Mouse (Mus musculus) kidney, postnatal 4 days (tissue): ENCODE measurements around the gene Galnt6.
"Not testable (repeated sequence)": the region's sequence is repeated elsewhere in the genome, so short reads cannot be mapped to it uniquely, and the experiment has no call there.

Experiments used
- DNase-seq, 2 experiments: peaks; one replicate each; pipeline ENCODE4 v3.0.0; 2021; ENCODE audit warnings: mixed read lengths in 2 of 2

The Galnt6 gene

DNA sequence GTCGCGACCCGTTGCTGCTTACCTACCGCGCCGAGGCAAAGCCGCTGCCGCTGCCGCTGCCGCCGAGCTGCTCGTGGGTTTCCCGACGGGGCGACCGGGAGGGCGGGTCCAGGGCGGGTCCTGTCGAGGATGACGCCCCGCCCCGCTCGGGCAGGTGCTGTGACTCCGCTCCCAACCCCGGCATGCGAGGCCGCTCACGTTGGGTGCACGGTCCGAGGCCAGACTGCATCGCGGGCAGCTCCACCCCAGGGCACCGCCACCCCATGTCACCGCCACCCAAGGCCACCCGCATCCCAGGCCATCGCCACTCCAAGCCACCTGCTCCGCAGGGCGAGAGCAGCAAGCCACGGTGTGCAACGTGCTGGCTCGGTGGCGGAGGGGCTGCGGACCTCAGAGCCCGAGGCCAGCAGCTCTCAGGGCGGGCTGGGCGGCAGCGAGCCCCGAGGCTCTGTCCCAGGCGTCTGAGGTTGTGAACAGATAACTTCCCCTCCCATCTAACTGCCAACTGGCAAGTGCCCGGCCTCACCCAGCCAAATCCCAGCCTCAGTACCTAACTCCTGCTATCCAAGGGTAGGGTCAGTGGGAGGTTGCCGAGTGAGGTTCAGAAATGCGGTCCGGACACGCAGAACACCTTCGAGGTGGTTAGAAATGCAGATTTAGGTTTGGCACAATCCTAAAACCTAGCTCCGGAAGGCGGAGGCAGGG, at the start of gene Galnt6:
Gene Galnt6, minus strand, starts transcription at position 96 of the 705 bp plus-strand sequence.
- DNase-seq = peak; percentile 44 to 58

DNA sequence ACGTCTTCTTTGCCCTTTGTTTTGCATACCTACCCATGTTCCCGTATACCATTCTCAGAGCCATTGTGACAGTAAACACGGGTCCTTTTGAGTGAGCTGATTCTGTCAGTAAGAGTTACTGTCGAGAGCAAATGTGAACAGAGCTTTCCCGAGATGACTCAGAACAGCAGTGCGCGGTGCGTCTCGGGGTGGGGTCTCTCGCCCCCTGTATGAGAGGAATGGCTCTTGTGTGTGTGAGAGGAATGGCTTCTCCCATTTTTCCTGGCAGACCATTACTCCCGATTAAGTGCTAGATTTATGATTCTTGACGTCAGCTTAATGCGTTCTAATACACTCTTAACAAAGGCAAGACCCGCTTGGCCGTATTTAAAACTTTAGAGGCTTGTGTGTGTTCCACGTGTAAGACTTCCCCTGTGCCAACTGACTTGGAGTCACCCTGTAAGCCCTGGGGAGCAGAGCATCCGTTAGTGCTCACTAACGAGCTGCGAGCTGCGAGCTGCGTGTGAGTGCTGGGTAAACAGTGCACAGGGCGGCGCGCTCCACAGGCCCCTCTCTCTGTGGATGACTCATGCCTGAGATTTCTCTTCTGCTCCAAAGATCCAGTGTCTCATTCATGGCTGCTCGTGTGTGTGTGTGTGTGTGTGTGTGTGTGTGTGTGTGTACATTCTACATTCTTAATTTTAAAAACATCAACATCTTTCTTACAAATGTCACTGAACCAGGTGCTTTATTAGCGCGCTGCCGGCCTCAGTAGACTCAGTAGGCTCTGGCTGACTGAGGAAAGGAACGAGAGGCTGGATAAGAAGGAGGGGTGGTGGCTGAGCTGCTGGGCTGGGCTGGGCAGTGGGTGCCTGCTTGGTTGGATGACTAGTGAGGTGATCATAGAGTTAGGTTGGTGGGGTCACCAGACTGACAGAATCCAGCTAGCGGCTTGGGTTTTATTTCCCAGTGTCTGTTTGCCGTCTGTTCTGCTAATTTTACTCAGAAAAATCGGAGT, 48.1 kb upstream of the Galnt6 start:
- peak; percentile 55 to 66 for DNase-seq

DNA sequence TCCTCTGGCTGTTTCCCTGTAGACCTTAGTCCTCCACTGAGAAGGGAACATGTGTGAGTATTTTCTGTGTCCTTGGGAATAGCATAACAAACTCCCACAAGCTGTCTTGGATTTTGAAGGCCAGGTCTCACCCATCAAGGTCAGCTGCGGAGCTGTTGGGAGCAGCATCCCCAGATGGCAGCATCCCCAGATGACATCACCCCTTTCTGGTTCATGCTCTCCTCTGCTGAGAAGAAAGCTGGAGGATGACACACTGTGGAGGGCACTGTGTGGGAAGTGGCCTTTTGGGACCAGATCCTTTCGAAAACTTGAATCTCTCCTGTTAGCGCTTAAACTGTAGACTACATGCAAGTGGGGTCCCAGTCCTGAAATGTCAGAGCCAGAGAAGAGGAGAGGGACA, 47.2 kb upstream of the Galnt6 start:
- DNase-seq = no peak

DNA sequence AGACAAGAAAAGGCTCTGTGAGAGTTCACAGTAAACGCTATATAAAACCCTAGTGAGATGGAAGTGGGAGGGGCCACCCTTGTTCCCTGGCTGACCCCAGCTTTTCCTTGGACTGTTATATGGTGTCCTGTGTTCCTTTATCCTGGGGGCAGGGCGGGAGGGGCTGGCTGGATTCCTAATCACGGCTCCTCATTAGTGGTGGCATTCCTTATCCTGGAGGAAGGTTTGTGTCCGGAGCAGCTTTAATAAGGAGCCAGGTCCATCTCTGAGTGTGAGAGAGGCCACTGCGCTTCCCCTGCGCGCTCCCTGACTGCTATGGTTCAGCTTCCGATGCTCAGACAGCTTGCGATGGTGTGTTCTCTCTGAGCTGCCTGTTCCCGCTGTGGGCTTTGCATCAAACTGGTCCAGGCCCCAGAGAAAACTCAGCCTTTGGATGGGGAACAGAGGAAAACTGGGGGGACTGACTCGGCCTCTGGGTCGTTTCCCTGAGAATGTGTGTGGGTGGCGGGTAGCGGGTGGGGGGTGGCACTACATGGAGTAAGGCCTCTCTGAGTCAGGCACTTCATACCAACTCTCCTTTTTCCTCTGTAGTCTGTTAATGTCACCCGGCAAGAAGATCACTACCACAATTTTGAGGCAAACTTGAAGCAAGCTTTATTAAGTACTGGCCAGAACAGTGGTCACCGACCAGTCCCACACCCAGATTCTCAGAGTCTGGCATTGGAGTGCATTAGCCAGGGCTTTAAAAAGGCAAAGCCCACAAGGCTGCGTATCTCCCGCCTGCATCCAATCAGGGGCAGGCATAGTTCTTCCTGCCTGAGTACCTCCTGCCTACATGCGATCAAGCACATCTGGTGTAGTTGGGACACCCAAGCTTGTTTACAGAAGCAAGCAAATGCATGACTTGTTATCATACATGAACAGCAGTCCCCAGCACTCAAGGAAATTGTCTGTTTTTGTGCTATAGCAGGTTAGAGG, 46.3 kb upstream of the Galnt6 start:
- no peak for DNase-seq

DNA sequence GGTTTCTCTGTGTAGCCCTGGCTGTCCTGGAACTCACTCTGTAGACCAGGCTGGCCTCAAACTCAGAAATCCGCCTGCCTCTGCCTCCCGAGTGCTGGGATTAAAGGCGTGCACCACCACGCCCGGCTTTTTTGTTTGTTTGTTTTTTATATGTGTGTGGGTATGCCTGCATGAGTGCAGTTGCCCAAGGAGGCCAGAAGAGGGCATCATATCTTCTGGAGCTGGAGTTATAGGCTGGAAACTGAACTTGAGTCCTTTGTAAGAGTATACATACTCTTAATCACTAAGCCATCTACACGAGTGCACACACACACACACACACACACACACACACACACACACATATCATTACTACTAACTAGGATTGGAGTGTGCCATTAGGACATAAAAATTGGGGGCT, 44.7 kb upstream of the Galnt6 start:
- not testable (repeated sequence) for DNase-seq

DNA sequence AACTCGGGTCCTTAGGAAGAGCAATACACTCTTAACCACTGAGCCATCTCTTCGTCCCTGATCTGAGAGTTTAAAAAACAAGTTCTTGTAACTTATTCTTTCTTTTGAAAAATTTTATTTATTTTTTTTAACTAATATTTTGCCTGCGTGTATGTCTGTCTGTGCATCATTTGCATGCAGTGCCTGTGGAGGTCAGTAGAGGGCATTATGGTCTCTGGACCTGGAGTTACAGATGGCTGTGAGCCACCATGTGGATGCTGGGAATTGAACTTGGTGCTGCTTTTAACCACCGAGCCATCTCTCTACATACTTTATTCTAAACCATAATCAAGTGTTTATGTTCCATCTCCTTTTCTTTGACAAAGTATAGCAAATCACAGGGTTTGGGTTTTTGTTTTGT, 43.5 kb upstream of the Galnt6 start:
- no peak for DNase-seq

DNA sequence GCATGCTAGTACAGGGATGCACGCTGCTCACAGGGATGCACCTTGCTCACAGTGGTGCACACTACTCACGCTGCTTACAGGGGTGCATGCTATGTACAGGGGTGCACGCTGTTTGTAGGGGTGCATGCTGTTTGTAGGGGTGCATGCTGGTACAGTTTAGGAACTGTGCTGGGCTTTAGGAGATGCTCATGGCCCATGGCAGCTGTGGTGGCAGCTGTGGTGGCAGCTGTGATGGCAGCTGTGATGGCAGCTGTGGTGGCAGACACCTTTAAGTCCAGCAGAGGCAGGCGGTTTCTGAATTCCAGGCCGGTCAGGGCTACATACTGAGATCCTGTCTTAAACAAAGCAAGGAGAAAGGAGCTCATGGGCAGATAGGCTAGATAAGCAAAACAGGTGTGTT, 41.2 kb upstream of the Galnt6 start:
- DNase-seq = no peak

DNA sequence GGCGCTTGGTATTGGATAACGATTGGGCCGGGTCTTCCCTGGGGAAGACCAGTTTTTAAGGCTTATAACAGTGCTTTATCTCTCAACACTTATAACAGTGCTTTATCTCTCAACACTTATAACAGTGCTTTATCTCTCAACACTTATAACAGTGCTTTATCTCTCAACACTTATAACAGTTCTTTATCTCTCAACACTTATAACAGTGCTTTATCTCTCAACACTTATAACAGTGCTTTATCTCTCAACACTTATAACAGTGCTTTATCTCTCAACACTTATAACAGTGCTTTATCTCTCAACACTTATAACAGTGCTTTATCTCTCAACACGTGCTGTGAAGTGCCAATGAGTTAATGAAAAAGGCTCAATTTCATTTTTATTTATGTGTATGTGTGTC, 39.8 kb upstream of the Galnt6 start:
- DNase-seq = not testable (repeated sequence)

DNA sequence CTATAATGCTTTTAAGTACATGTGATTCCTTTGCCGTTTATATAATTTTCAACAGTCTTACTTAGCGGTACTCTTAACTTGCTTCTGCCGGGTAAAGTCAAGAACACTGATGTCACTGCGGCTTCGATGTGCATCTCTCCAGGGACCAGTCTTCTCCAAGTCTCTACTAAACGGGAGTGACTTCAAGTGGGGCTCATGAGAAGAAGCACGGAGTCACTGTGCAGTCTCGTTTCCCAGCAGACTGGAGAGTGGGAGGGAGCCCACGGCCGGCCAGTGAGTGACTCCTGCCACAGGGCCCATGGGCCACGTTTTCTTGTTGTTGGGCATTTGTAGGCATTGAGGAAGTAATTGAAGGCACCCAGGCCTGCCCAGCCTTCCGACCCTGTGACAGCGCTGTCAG, 38.7 kb upstream of the Galnt6 start:
- DNase-seq = no peak

DNA sequence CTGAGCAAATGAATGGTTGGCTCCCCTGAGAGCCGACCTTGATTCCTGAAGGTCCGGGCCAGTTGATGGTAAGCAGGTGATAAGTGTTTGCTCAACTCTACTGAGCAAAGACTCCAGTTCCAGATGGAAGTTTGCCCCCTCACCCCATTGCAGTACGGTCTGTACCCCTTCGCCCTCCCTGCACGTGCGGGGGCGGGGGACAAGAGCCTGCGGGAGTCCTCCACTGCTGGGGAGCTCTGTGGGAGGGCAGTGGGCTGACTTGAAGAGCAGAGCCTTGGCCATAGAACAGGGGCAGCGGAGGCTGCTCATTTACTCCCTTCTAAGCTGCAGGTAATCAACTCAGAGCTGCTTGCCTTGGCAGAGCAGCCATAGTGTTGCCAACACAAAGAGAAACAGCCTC, 37.6 kb upstream of the Galnt6 start:
- DNase-seq = no peak

DNA sequence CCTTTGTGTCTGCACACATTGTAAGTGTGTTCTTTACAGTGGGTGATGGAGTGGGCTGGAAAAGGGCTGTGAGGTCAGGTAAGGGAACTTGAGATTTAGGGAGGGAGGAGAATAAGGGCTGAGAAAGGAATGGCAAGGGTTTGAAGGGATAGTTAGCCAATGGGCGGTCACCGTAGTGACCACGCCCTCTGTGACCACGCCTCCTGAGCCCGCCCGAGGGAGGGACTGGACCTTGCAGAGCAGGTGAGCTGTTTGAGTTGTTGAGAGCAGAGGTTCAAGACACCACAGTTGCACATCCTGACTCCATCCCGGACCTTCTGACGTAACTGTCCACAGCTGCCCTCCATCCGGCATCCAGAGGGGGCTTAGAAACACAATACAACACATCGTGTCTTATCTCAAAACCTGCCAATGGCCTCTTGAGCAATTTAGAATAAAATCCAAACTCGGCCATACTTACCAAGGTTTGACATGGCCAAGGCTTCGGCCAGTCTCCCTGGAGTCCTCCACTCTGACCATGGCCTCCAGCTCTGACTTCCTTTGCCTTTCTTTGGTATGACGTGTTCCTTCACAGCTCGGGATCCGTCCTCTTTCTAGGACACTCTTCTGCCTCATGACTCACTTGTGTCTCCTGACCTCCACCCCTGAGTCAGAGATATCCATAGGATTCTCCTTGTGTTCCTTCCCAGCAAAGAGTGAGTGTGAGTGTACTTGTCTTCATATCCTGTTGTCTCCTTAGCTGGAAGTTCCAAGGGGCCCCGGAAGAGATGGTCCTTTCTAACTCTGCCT, 35.2 kb upstream of the Galnt6 start:
- DNase-seq = no peak

DNA sequence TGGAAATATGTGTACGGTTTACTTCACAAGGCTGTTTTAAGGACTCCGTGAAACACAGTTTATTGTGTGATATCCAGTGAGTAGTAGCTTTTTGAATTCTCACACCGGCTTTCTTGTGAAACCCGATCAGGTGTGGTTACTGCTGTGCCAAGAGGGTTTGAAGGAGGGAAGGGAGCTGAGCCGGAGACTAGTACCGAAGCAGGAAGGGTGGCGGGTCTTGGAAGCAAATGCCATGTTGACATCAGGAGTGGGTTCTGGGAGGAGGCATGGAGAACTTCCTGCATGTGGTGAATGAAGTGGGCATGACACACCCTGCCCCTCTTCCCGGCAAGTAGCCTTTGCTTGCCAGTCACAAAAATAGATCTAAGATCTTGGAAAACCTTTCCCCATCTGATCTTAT, 33.5 kb upstream of the Galnt6 start:
- DNase-seq = no peak

DNA sequence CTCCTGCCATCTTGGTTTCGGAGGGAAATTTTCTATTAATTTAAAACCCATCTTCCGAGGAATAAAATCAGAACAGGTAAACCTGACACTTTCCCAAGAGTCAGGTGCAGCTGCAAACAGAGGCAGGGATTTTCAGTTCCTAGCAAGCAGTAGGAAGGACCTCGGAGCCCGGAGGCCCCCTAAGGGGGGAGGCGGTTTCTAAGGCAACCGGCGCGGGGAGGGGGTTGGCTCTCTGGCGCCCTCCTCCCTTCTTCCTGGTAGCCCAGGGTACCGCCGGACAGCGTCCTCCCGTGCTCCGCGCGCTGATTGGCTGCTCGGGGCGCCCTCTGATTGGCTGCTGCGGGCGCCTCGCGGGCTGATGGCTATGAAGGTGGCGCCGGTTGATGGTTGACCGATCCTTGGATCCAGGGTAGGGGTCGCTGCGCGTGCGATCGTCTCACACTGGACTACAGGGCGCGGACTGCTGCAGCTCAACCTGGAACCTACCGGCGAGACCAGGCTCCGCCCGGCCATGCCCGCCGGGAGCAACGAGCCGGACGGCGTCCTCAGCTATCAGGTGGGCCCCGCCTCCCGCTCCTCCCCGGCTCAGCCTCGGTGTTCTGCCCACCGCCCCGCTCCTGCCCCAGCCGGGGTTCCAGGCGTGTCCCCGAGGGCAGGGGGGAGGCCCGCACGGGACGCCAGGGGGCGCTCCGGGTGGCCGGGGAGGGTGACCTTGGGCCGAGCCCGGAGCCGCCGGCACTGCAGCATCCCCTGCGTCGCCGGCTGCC, 32.4 kb upstream of the Galnt6 start, which contains the start of gene Slc4a8:
Gene Slc4a8, plus strand, starts transcription at position 329 of the 767 bp plus-strand sequence.
- peak; percentile 92 to 95 for DNase-seq

DNA sequence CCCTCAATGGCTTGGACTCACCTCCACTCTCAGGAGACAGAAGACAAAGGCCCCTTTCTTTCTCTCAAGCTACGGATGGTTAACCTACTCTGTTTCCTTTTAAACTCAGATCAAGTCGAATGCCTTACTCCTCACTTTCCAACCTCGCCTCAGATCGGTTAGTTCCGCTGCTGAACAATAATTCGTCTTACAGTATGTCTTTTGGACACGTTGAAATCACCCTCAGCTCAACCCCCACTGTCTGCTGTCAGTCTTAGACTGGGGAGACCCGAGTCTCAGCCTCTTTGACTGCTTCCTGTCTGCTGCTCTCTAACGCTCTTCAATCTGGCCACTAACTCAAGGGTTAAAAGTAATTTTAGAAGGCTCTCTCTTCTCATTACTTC, 31.9 kb upstream of the Galnt6 start:
- no peak for DNase-seq

DNA sequence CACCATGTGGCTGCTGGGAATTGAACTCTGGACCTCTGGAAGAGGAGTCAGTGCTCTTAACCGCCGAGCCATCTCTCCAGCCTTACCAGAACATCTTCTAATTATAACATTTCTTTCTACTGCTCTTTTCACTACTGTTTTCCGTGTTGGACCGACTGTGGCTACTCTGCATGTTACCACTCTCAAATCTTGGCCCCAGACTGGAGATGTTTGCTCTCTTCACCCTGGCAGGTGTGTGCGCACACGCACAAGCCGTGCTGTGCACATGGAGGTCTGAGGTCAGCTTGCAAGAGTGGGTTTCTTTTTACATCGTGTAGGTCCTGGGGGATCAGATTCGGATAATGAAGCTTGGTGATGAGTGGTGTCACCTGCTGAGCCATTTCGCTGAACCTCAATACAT, 30.1 kb upstream of the Galnt6 start:
- no peak for DNase-seq

DNA sequence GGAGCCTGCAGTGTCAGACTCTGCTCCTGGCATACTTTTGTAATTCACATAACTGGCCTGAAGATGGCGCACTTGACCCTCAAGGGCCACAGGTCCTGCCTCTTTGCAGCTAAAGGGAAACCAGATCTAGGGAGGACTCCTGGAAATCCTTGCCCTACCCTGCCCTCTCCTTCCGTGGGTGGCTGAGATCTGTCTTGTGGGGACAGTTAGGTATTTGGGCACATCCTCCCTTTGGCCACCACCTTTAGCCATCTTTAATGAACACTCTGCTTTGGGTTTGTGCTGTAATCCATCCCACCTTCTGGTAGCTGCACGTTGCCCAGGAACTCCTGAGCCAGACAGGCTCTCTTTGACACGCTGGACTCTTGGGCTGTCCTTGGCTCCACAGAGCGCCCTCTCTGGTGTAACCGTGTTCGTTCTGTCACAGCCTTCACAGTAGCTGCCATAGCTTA, 28.4 kb upstream of the Galnt6 start:
- DNase-seq = peak; percentile 63 to 79

DNA sequence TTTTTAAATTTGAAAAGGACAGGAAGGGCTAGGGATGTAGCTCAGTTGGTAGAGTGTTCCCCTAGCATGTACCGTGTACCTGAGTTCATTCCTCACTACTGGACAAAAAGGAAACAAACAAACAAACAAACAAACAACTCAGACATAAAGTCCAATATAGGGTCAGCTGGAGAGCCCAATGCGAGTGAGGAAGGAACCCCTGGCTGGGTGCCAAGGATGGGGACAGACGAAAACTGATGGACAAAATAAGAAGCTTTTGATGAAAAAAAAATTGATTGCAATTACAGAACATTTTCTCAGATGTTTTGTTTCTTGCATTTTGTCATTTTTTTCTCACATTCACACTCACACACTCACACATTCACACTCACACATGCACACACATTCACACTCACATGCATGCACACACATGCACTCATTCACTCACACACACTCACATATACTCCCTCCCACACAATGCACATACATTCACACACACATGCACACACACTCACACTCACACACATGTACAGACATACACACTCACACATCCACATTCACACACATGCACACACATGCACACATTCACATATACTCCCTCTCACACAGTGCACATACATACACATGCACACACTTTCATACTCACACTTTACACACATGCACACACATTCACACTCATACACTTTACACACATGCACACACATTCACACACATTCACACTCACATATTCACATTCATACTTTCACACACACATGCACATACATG, 26.9 kb upstream of the Galnt6 start:
- peak; percentile 37 to 43 for DNase-seq

DNA sequence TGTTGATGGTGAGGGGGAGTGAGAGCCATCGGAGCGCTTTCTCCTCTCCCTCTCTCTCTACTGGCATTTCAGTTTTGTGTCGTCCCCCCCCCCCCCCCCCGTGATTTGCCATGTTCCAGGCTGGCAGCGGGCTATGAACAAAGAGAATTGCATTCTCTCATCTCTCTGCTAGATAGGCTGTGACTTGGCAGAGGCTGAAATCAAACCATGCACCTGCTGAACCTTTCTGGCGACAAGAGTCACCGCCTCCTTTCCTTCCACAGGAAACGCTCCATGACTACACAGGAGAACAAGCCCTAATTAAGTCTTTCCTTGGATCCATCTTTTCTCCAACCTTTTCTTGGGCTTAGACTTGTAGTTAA, 26.3 kb upstream of the Galnt6 start:
- DNase-seq = no peak

DNA sequence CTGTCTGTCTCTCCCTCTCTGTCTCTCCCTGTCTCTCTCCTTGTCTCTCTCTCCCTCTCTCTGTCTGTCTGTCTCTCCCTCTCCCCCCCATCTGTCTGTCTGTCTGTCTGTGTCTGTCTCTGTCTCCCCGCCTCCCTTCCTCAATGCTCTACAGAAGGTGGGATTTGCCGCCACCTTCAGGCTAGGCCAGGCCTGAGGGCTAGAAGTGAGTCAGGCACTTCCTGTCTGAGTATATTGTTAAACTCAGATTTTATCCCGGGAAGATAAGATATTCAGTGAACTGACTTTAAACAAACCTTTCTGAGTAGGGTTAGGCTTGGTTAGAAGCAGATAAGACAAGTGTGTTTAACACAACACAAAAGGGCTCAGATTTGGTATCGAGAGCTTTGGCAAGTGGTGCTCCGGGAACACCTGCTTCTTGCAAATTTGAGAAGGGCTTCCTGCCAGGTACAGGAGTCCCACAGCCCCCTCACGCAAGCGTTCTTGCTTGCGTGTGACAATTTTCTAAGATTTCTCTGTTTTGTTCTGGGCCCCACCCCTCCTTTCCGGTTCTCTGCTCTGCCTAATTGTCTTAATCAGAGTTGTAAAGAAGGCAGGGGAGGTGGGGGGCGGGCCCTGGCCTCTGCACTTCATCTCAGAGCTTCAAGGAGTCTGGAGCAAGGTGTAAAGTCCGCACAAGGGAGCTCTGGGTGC, 25.8 kb upstream of the Galnt6 start:
- peak; percentile 65 to 80 for DNase-seq

DNA sequence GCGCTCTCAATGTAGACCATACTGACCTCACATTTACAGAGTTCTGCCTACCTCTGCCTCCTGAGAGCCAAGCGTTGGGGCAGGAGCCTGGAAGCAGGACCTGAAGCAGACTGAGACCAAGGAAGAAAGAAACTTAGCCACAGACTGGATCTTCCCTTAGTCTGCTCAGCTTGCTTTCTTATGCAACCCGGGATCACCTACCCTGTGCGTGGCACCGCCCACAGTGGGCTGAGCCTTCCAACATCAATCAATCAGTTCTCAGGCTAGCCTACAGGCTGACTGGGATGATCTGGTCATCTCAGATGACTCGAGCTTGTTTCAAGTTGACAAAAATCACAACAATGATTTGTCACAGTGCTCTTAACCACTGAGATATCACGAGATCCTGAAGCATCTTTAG, 24.9 kb upstream of the Galnt6 start:
- DNase-seq = no peak
